Mouse (Mus musculus): ENCODE measurements around the gene Hlx. TPM values are rescaled to one million over a fixed set of nuclear protein-coding genes. Genes with fewer than 3 reads are reported as not detected.

Gene Hlx
- total RNA-seq, 2 experiments from 2014 or later: 22.9 to 24.1 TPM

- DNase-seq: no peak
- intact Hi-C loops (cut with DNase I; ENCODE audit: low total_unique reads): loop anchor here (1.0 kb wide), 1 partner anchor 30 kb away; no protein-coding TSS in a partner anchor
These were observed 12.0 kb downstream of the Hlx start for GRCm38 (mm10) chr1:184720162-184721025.

GRCm38 (mm10) chr1:184718261-184719120 is 13.9 kb downstream of the Hlx start:
- DNase-seq: no peak
- intact Hi-C loops (cut with DNase I; ENCODE audit: low total_unique reads): no loop called here

GRCm38 (mm10) chr1:184717691-184718200 is 14.7 kb downstream of the Hlx start:
- intact Hi-C loops (cut with DNase I; ENCODE audit: low total_unique reads): no loop called here
- DNase-seq: no peak

GRCm38 (mm10) chr1:184717016-184717568 is 15.3 kb downstream of the Hlx start:
- intact Hi-C loops (cut with DNase I; ENCODE audit: low total_unique reads): no loop called here
- DNase-seq: no peak

- no peak for DNase-seq
- intact Hi-C loops (cut with DNase I; ENCODE audit: low total_unique reads): no loop called here
These were observed 16.3 kb downstream of the Hlx start for GRCm38 (mm10) chr1:184716117-184716516.

GRCm38 (mm10) chr1:184715693-184716092 is 16.7 kb downstream of the Hlx start:
- intact Hi-C loops (cut with DNase I; ENCODE audit: low total_unique reads): no loop called here
- no peak for DNase-seq

GRCm38 (mm10) chr1:184714515-184714914 is 17.9 kb downstream of the Hlx start:
- no peak for DNase-seq
- intact Hi-C loops (cut with DNase I; ENCODE audit: low total_unique reads): no loop called here

- DNase-seq: no peak
- intact Hi-C loops (cut with DNase I; ENCODE audit: low total_unique reads): no loop called here
These were observed 18.7 kb downstream of the Hlx start for GRCm38 (mm10) chr1:184713716-184714115.

GRCm38 (mm10) chr1:184707532-184708248 is 24.7 kb downstream of the Hlx start:
- intact Hi-C loops (cut with DNase I; ENCODE audit: low total_unique reads): no loop called here

GRCm38 (mm10) chr1:184704901-184705300 is 27.5 kb downstream of the Hlx start:
- intact Hi-C loops (cut with DNase I; ENCODE audit: low total_unique reads): no loop called here
- DNase-seq: no peak

More at GRCm38 (mm10) chr1:184707532-184708248, 24.7 kb downstream of the Hlx start:
- DNase-seq: no peak

GRCm38 (mm10) chr1:184699295-184699694 is 33.1 kb downstream of the Hlx start:
- DNase-seq: no peak
- intact Hi-C loops (cut with DNase I; ENCODE audit: low total_unique reads): no loop called here

- intact Hi-C loops (cut with DNase I; ENCODE audit: low total_unique reads): no loop called here
- DNase-seq: no peak
These were observed 37.0 kb downstream of the Hlx start for GRCm38 (mm10) chr1:184695451-184695850.

- DNase-seq: no peak
- intact Hi-C loops (cut with DNase I; ENCODE audit: low total_unique reads): no loop called here
These were observed 40.1 kb downstream of the Hlx start for GRCm38 (mm10) chr1:184692204-184692904.

- no peak for DNase-seq
These were observed 41.2 kb downstream of the Hlx start for GRCm38 (mm10) chr1:184691240-184691639.

GRCm38 (mm10) chr1:184688026-184688425 is 44.4 kb downstream of the Hlx start:
- intact Hi-C loops (cut with DNase I; ENCODE audit: low total_unique reads): no loop called here
- no peak for DNase-seq

More at GRCm38 (mm10) chr1:184691240-184691639, 41.2 kb downstream of the Hlx start:
- intact Hi-C loops (cut with DNase I; ENCODE audit: low total_unique reads): no loop called here

GRCm38 (mm10) chr1:184687512-184687911 is 44.9 kb downstream of the Hlx start:
- no peak for DNase-seq
- intact Hi-C loops (cut with DNase I; ENCODE audit: low total_unique reads): no loop called here

GRCm38 (mm10) chr1:184683541-184683940 is 48.9 kb downstream of the Hlx start:
- DNase-seq: no peak
- intact Hi-C loops (cut with DNase I; ENCODE audit: low total_unique reads): no loop called here

- intact Hi-C loops (cut with DNase I; ENCODE audit: low total_unique reads): no loop called here
- no peak for DNase-seq
These were observed 52.9 kb downstream of the Hlx start for GRCm38 (mm10) chr1:184679416-184679965.
